Mouse (Mus musculus) stomach, postnatal 0 days (tissue): ENCODE measurements around the gene E2f4. TPM values are rescaled to one million over a fixed set of nuclear protein-coding genes. Genes with fewer than 3 reads are reported as not detected.

Experiments used
- ATAC-seq: fragments of 200-750 bp; cut with Nextera tagmentation; 2 replicates; pipeline ENCODE4 v1.8.0; 2017; ENCODE audit not compliant: low FRiP score, low TSS enrichment
- DNase-seq: peaks from one replicate; pipeline ENCODE4 v3.0.0-alpha.2; 2016; ENCODE audit warnings: low spot score
- H3K27ac ChIP-seq: fragments of 300-500 bp; sonication (generic); replicated peaks from 2 replicates; pipeline ENCODE4 v1.5.1; 2014; ENCODE audit warnings: mild to moderate bottlenecking, control low read depth
- H3K27me3 ChIP-seq: fragments of 300-500 bp; sonication (generic); 2 replicates; pipeline ENCODE4 v1.6.1; 2014; ENCODE audit warnings: low read length; ENCODE audit not compliant: control insufficient read depth, insufficient read depth
- H3K36me3 ChIP-seq: fragments of 300-500 bp; sonication (generic); 2 replicates; pipeline ENCODE4 v1.6.1; 2014; ENCODE audit warnings: low read length, mixed read lengths; ENCODE audit not compliant: control insufficient read depth, insufficient read depth
- H3K4me1 ChIP-seq: fragments of 300-500 bp; sonication (generic); replicated peaks from 2 replicates; pipeline ENCODE4 v1.6.1; 2014; ENCODE audit warnings: antibody characterized with exemption; ENCODE audit not compliant: control insufficient read depth, insufficient read depth
- H3K4me2 ChIP-seq: fragments of 300-500 bp; sonication (generic); replicated peaks from 2 replicates; pipeline ENCODE4 v1.6.1; 2014; ENCODE audit warnings: low read depth, mild to moderate bottlenecking, control low read depth, moderate library complexity
- H3K4me3 ChIP-seq: fragments of 300-500 bp; sonication (generic); 2 replicates; pipeline ENCODE4 v1.5.1; 2014; ENCODE audit warnings: low read depth, low read length, control low read depth
- H3K9ac ChIP-seq: fragments of 300-500 bp; sonication (generic); 2 replicates; pipeline ENCODE4 v1.6.1; 2014; ENCODE audit warnings: mild to moderate bottlenecking, low read length, control low read depth, mixed read lengths
- H3K9me3 ChIP-seq: fragments of 300-500 bp; sonication (generic); 2 replicates; pipeline ENCODE4 v1.6.1; 2016; ENCODE audit warnings: low read length; ENCODE audit not compliant: control insufficient read depth
- CTCF ChIP-seq: IDR thresholded peaks from 2 replicates; pipeline ENCODE4 v1.5.1; 2016; ENCODE audit warnings: antibody characterized with exemption, low read depth, mild to moderate bottlenecking, moderate library complexity
- EP300 ChIP-seq: optimal IDR thresholded peaks from 2 replicates; pipeline ENCODE3; 2016; ENCODE audit warnings: antibody characterized with exemption
- WGBS: fragments of 180-500 bp; shearing (Covaris S2); extraction: QIAGEN DNeasy Blood & Tissue Kit; methylation state at CpG from one replicate; pipeline ENCODE4 v1.1.7; 2014; 5-methylcytosine and 5-hydroxymethylcytosine counted together
- polyA plus RNA-seq: library from polyadenylated mRNA; unstranded; fragments of >200 nt; fragmentation: Nextera tagmentation; extraction: Ambion mirVana; gene quantifications from 2 replicates; pipeline ENCODE4 v1.2.1, GENCODE M21; 2015

Gene E2f4
- polyA plus RNA-seq, 1 experiment from 2014 or later = 31.0 TPM

- no peaks in the 10 kb centered on the region for H3K27me3 ChIP-seq
- no peak overlapping the region for H3K27ac ChIP-seq
- H3K9ac ChIP-seq = no peak overlapping the region
- H3K9me3 ChIP-seq = no peaks in the 10 kb centered on the region
- H3K4me2 ChIP-seq = no peak overlapping the region
- TF ChIP-seq EP300 = no peak
- TF ChIP-seq CTCF = no peak
- WGBS = 70% methylated on average over 7 of the region's 8 CpGs
- peaks cover 12% of the 10 kb centered on the region for H3K4me1 ChIP-seq
- ATAC-seq (no peak), DNase-seq (no peak)
- no peak overlapping the region for H3K4me3 ChIP-seq
- peaks cover 23% of the 10 kb centered on the region for H3K36me3 ChIP-seq
Observed at GRCm38 (mm10) chr8:105303396-105303795, 5.9 kb downstream of the E2f4 start.

DNA sequence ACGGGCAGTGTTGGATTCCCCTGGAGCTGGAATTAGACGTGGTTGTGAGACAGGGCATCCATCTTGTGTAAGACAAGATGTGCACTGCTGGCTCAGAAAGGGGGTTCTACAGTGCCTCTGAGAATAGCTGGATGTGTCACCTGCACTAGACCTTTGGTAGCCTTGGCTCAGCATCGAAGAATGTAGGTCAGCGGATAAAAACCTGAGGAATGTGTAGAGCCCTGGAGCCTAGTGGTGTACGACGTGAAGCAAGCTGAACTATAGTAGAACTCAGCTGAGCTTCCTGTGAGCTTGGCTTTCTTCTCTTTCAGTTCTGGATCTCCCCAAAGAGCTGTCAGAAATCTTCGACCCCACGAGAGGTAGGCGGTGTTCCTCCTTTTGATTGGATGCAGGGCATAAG lies 6.4 kb downstream of the E2f4 start:
- TF ChIP-seq CTCF (no peak), EP300 (no peak)
- no peak overlapping the region for H3K9ac ChIP-seq
- H3K9me3 ChIP-seq = no peaks in the 10 kb centered on the region
- H3K4me1 ChIP-seq = peaks cover 7% of the 10 kb centered on the region
- no peak overlapping the region for H3K4me2 ChIP-seq
- H3K27me3 ChIP-seq = no peaks in the 10 kb centered on the region
- H3K4me3 ChIP-seq = no peak overlapping the region
- WGBS = 72% methylated on average over 9 of the region's 9 CpGs
- ATAC-seq (no peak), DNase-seq (no peak)
- H3K27ac ChIP-seq = no peak overlapping the region
- H3K36me3 ChIP-seq = peaks cover 21% of the 10 kb centered on the region

DNA sequence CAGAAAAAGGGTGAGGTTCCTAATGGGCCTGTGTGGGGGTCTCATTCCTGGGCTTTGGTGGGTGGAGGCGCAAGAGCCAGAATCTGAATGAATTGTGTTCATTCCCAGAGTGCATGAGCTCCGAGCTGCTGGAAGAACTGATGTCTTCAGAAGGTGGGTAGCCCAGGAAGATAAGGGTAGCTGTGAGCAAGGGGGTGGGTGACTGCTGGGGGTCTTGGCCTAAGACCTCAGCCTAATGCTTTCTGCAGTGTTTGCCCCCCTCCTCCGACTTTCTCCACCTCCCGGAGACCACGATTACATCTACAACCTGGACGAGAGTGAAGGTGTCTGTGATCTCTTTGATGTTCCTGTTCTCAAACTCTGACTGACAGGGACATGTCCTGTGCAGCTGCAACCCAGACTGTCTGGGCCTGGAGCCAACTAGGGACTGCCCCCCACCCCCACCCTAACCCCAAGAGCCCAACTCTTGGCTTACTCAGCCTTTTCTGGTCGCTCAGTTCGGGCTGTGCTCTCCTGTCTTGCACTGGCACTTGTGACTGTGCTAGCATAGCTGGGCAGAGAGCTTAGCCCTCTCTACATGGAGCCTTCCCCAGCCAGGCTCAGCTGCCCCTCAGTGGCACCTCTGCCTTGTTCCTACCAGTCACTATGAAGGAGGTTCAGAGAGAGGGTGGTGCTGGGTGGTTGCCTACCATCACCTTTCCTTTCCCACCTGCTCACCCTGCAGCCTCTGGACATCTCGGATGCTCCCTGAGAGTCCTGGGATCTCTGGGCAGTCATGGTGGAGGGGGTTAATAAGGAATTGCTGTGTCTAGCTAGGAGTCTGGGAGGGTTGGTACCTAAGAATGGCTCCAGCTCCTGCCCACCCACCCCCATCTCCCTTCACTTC lies 7.1 kb downstream of the E2f4 start:
- DNase-seq = no peak
- Histone ChIP-seq H3K4me2 (peak overlapping the region; percentile 20; the same call in 1 of the 2 replicates), H3K27ac (peak overlapping the region; percentile 92), H3K36me3 (peaks cover 21% of the 10 kb centered on the region), H3K4me3 (no peak overlapping the region), H3K4me1 (peaks cover 7% of the 10 kb centered on the region; the same call in 1 of the 2 replicates), H3K9me3 (no peaks in the 10 kb centered on the region), H3K9ac (no peak overlapping the region), H3K27me3 (no peaks in the 10 kb centered on the region)
- peak; percentile 4; the same call in 1 of the 2 replicates for ATAC-seq
- TF ChIP-seq CTCF = no peak
- TF ChIP-seq EP300 = no peak
- WGBS = 40% methylated on average over 9 of the region's 9 CpGs

DNA sequence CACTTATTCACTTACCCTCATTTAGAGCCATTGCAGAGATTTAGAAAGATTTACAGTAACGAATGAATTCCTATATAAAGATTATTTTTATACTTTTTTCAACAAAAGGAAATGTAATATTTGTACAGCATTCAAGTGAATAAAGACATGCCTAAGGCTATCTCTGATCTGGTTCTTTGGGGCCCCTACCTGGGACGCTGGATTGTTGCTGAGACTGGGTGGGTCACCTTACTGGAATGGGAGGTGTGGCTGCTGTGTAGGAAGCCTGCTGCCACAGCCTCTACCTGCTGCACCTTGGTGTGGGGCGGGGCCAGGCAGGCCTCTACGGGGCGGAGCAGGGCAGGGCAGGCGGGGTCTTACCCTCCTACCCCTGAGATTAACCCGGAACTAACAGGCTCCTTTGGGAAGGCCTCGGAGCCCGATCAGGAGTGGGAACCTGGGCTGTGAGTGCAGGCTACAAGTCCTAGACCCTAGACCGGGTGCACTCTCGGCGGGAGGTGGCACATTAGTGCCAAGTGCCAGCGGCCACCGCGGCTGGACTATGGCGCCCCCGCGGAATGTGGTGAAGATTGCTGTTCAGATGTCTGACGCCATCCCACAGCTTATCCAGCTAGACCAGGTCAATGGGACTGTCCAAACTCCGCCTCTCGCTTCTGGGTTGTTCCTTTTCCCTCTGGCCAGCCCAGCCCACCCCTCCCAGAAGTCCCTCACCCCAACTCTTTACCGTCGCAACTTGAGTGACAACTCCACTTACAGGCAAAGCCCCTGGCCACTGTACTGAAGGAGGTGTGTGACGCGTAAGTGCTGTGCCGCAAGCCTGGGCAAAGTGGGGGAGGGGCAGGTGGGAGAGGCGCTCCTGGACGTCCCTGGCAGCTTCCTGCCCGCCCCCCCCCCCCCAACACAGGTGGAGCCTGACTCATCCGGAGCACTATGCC lies 8.0 kb downstream of the E2f4 start, which contains the start of gene Elmo3:
TSS of gene Elmo3 (plus strand) at position 391 of the 935 bp plus-strand sequence.
- TF ChIP-seq CTCF (peak; percentile 41), EP300 (no peak)
- Histone ChIP-seq H3K36me3 (peaks cover 18% of the 10 kb centered on the region), H3K4me3 (peak within 1 kb of the TSS; percentile 47), H3K4me1 (peaks cover 7% of the 10 kb centered on the region; the same call in 1 of the 2 replicates), H3K27me3 (no peaks in the 10 kb centered on the region), H3K9ac (peak within 1 kb of the TSS; percentile 67), H3K9me3 (no peaks in the 10 kb centered on the region), H3K27ac (peak within 1 kb of the TSS; percentile 92), H3K4me2 (peak within 1 kb of the TSS; percentile 74)
- ATAC-seq = peak; percentile 94
- 4% methylated on average over 29 of the region's 30 CpGs for WGBS
- DNase-seq = peak; percentile 96

GRCm38 (mm10) chr8:105306146-105306691 lies 8.8 kb downstream of the E2f4 start:
- TF ChIP-seq EP300 = no peak
- TF ChIP-seq CTCF = peak; percentile 27; the same call in 1 of the 2 replicates
- H3K36me3 ChIP-seq = peaks cover 15% of the 10 kb centered on the region
- no peaks in the 10 kb centered on the region for H3K27me3 ChIP-seq
- no peak for DNase-seq
- H3K4me2 ChIP-seq = peak overlapping the region; percentile 74
- peaks cover 7% of the 10 kb centered on the region; the same call in 1 of the 2 replicates for H3K4me1 ChIP-seq
- WGBS = 28% methylated on average over 5 of the region's 5 CpGs
- H3K9me3 ChIP-seq = no peaks in the 10 kb centered on the region
- peak overlapping the region; percentile 47 for H3K4me3 ChIP-seq
- peak overlapping the region; percentile 67 for H3K9ac ChIP-seq
- H3K27ac ChIP-seq = peak overlapping the region; percentile 92
- ATAC-seq = peak; percentile 13
